Mouse (Mus musculus): ENCODE results near the gene Selenow. TPM values are rescaled to one million over a fixed set of nuclear protein-coding genes. Genes with fewer than 3 reads are reported as not detected.
A peak's percentile ranks its signal among the peaks of the same experiment; 100 is the strongest.

The Selenow gene
- polyA plus RNA-seq, 1 experiment from 2014 or later: 981 TPM

GRCm38 (mm10) chr7:15961798-15962197 lies 39.6 kb upstream of the Selenow start:
- Histone ChIP-seq H3K4me1 (ENCODE audit: control insufficient read depth, insufficient read depth, low read length) (no peaks in the 10 kb centered on the region), H3K9me3 (replicated peaks; ENCODE audit: control insufficient read depth, low read length) (no peaks in the 10 kb centered on the region), H3K36me3 (replicated peaks; ENCODE audit: control insufficient read depth, insufficient read depth, low read depth, low read length) (no peaks in the 10 kb centered on the region), H3K27ac (replicated peaks; ENCODE audit: low read depth, low read length) (no peak overlapping the region), H3K9ac (replicated peaks; ENCODE audit: low read length) (no peak overlapping the region), H3K4me3 (ENCODE audit: low read depth, low read length) (no peak overlapping the region), H3K27me3 (ENCODE audit: control insufficient read depth, insufficient read depth, low read length) (no peaks in the 10 kb centered on the region), H3K4me2 (ENCODE audit: low read depth, low read length) (no peak overlapping the region)
- 94% methylated on average over 7 of the region's 7 CpGs for WGBS
- ATAC-seq (replicated peaks; ENCODE audit: insufficient number of reproducible peaks, low FRiP score, low TSS enrichment, low read depth): no peak
- DNase-seq (ENCODE audit: low spot score): no peak

- no peak overlapping the region for H3K4me3 ChIP-seq (ENCODE audit: low read depth, low read length)
- H3K9ac ChIP-seq (replicated peaks; ENCODE audit: low read length): no peak overlapping the region
- H3K36me3 ChIP-seq (replicated peaks; ENCODE audit: control insufficient read depth, insufficient read depth, low read depth, low read length): no peaks in the 10 kb centered on the region
- no peaks in the 10 kb centered on the region for H3K9me3 ChIP-seq (replicated peaks; ENCODE audit: control insufficient read depth, low read length)
- no peak overlapping the region for H3K4me2 ChIP-seq (ENCODE audit: low read depth, low read length)
- H3K4me1 ChIP-seq (ENCODE audit: control insufficient read depth, insufficient read depth, low read length): no peaks in the 10 kb centered on the region
- DNase-seq (ENCODE audit: low spot score) (no peak), ATAC-seq (replicated peaks; ENCODE audit: insufficient number of reproducible peaks, low FRiP score, low TSS enrichment, low read depth) (no peak)
- whole genome bisulfite sequencing: 67% methylated on average over 4 of the region's 4 CpGs
- H3K27me3 ChIP-seq (ENCODE audit: control insufficient read depth, insufficient read depth, low read length): no peaks in the 10 kb centered on the region
- no peak overlapping the region for H3K27ac ChIP-seq (replicated peaks; ENCODE audit: low read depth, low read length)
Measured at GRCm38 (mm10) chr7:15961239-15961638, 39.0 kb upstream of the Selenow start.

DNA sequence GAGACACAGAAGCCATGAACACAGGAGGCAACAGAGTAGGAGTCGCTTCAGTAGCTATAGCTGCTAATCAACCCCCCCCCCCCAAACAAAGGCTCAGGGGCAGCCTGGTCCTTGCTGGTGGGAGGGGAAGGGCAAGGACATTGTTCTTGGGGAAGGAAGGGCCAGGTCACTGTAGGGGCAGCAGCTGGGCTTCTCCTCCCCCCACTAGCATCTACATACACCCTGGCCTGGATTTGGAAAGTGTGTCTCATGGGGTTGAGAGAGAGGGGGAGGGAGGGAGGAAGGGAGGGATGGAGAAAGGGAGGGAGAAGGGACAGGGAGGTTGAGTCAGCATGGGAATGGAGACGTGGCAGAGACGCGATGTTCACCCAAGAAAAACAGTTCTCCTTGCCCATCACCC lies 38.5 kb upstream of the Selenow start:
- Histone ChIP-seq H3K27me3 (ENCODE audit: control insufficient read depth, insufficient read depth, low read length) (no peaks in the 10 kb centered on the region), H3K27ac (replicated peaks; ENCODE audit: low read depth, low read length) (no peak overlapping the region), H3K4me1 (ENCODE audit: control insufficient read depth, insufficient read depth, low read length) (no peaks in the 10 kb centered on the region), H3K4me2 (ENCODE audit: low read depth, low read length) (no peak overlapping the region), H3K4me3 (ENCODE audit: low read depth, low read length) (no peak overlapping the region), H3K9ac (replicated peaks; ENCODE audit: low read length) (no peak overlapping the region), H3K36me3 (replicated peaks; ENCODE audit: control insufficient read depth, insufficient read depth, low read depth, low read length) (no peaks in the 10 kb centered on the region), H3K9me3 (replicated peaks; ENCODE audit: control insufficient read depth, low read length) (no peaks in the 10 kb centered on the region)
- no peak for ATAC-seq (replicated peaks; ENCODE audit: insufficient number of reproducible peaks, low FRiP score, low TSS enrichment, low read depth)
- 31% methylated on average over 4 of the region's 4 CpGs for WGBS
- DNase-seq (ENCODE audit: low spot score): no peak

DNA sequence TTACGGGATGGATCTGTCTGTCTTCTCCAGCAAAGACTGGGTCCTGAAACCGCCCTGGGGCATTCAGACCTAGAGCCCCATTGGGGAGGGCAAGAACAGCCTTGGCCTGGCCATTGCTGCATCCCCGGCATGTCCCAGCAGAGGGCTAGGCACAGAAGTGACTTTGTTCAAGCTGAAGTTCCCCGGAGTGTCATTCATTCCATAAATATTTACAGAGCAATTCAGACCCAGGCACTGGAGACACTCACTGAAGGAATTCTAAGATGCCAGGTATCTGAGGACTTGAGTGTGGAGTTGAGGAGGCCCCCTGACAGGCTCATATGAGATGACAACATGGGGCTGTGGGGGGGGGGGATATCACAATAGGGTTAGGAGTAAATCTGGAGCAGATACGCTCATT lies 33.9 kb upstream of the Selenow start:
- WGBS: 71% methylated on average over 5 of the region's 5 CpGs
- H3K36me3 ChIP-seq (replicated peaks; ENCODE audit: control insufficient read depth, insufficient read depth, low read depth, low read length): no peaks in the 10 kb centered on the region
- DNase-seq (ENCODE audit: low spot score) (no peak), ATAC-seq (replicated peaks; ENCODE audit: insufficient number of reproducible peaks, low FRiP score, low TSS enrichment, low read depth) (no peak)
- H3K4me1 ChIP-seq (ENCODE audit: control insufficient read depth, insufficient read depth, low read length): no peaks in the 10 kb centered on the region
- H3K27me3 ChIP-seq (ENCODE audit: control insufficient read depth, insufficient read depth, low read length): no peaks in the 10 kb centered on the region
- no peaks in the 10 kb centered on the region for H3K9me3 ChIP-seq (replicated peaks; ENCODE audit: control insufficient read depth, low read length)
- H3K4me3 ChIP-seq (ENCODE audit: low read depth, low read length): no peak overlapping the region
- H3K27ac ChIP-seq (replicated peaks; ENCODE audit: low read depth, low read length): no peak overlapping the region
- no peak overlapping the region for H3K9ac ChIP-seq (replicated peaks; ENCODE audit: low read length)
- H3K4me2 ChIP-seq (ENCODE audit: low read depth, low read length): no peak overlapping the region

DNA sequence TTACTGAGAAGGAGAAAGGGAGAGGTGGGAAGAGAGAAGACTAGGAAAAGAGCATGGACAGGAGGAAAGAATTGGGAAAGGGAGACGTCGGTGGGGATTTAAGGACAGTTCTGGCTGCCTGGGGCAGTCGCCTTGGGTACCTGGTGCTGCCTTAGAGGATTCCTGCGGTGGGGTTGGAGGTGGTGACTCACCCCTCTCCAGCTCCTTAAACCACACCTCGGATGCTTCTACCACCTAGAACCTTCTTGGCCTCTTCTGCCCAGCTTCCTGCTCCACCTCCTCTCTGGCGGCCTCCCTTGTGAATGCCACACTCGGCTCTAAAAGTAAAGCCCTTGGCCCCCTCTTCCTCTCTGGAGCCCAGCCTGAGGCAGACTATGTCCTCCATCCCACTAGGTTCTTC lies 33.3 kb upstream of the Selenow start:
- Histone ChIP-seq H3K9ac (replicated peaks; ENCODE audit: low read length) (no peak overlapping the region), H3K4me2 (ENCODE audit: low read depth, low read length) (peak overlapping the region; percentile 38), H3K9me3 (replicated peaks; ENCODE audit: control insufficient read depth, low read length) (no peaks in the 10 kb centered on the region), H3K4me3 (ENCODE audit: low read depth, low read length) (peak overlapping the region; percentile 8; the same call in 1 of the 2 replicates), H3K27me3 (ENCODE audit: control insufficient read depth, insufficient read depth, low read length) (no peaks in the 10 kb centered on the region), H3K36me3 (replicated peaks; ENCODE audit: control insufficient read depth, insufficient read depth, low read depth, low read length) (no peaks in the 10 kb centered on the region), H3K4me1 (ENCODE audit: control insufficient read depth, insufficient read depth, low read length) (no peaks in the 10 kb centered on the region), H3K27ac (replicated peaks; ENCODE audit: low read depth, low read length) (no peak overlapping the region)
- DNase-seq (ENCODE audit: low spot score) (no peak), ATAC-seq (replicated peaks; ENCODE audit: insufficient number of reproducible peaks, low FRiP score, low TSS enrichment, low read depth) (no peak)
- WGBS: 16% methylated on average over 7 of the region's 7 CpGs

DNA sequence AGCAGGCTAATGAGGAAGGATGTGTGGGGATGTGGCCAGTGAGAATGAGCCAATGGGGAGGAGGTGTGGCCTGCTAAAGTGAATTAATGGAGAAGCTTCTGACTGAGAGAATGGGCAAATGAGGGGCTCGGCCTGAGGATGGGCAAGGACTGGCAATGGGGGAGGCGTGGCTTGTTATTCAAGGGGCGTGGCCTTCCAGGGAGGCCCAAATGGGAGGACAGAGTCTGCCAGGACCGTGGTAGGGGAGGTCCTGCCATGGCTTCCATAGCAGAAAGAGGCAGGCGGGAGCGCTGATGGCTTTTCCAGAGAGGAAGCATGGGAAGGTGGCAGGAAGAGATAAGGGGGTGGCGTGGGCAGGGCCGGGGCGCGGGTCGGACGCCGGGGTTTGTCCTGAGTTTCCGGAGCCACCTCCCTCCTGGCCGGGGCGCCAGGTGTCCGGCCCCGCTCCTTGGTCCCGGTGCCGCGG lies 32.8 kb upstream of the Selenow start:
- H3K27me3 ChIP-seq (ENCODE audit: control insufficient read depth, insufficient read depth, low read length): no peaks in the 10 kb centered on the region
- peak overlapping the region; percentile 8; the same call in 1 of the 2 replicates for H3K4me3 ChIP-seq (ENCODE audit: low read depth, low read length)
- H3K9ac ChIP-seq (replicated peaks; ENCODE audit: low read length): no peak overlapping the region
- no peaks in the 10 kb centered on the region for H3K9me3 ChIP-seq (replicated peaks; ENCODE audit: control insufficient read depth, low read length)
- peak overlapping the region; percentile 38 for H3K4me2 ChIP-seq (ENCODE audit: low read depth, low read length)
- no peaks in the 10 kb centered on the region for H3K36me3 ChIP-seq (replicated peaks; ENCODE audit: control insufficient read depth, insufficient read depth, low read depth, low read length)
- 0 out of 2 replicates have a peak, but pooled peaks have one; percentile 41 for ATAC-seq (replicated peaks; ENCODE audit: insufficient number of reproducible peaks, low FRiP score, low TSS enrichment, low read depth)
- no peak overlapping the region; the same call in 1 of the 2 replicates for H3K27ac ChIP-seq (replicated peaks; ENCODE audit: low read depth, low read length)
- no peaks in the 10 kb centered on the region for H3K4me1 ChIP-seq (ENCODE audit: control insufficient read depth, insufficient read depth, low read length)
- DNase-seq (ENCODE audit: low spot score): peak; percentile 35
- WGBS: 4% methylated on average over 20 of the region's 21 CpGs

- H3K27me3 ChIP-seq (ENCODE audit: control insufficient read depth, insufficient read depth, low read length): no peaks in the 10 kb centered on the region
- no peak overlapping the region for H3K4me3 ChIP-seq (ENCODE audit: low read depth, low read length)
- no peaks in the 10 kb centered on the region for H3K36me3 ChIP-seq (replicated peaks; ENCODE audit: control insufficient read depth, insufficient read depth, low read depth, low read length)
- WGBS: 86% methylated on average over 7 of the region's 7 CpGs
- no peak for DNase-seq (ENCODE audit: low spot score)
- no peak overlapping the region for H3K27ac ChIP-seq (replicated peaks; ENCODE audit: low read depth, low read length)
- no peak overlapping the region for H3K9ac ChIP-seq (replicated peaks; ENCODE audit: low read length)
- no peaks in the 10 kb centered on the region for H3K9me3 ChIP-seq (replicated peaks; ENCODE audit: control insufficient read depth, low read length)
- H3K4me2 ChIP-seq (ENCODE audit: low read depth, low read length): no peak overlapping the region
- no peak for ATAC-seq (replicated peaks; ENCODE audit: insufficient number of reproducible peaks, low FRiP score, low TSS enrichment, low read depth)
- H3K4me1 ChIP-seq (ENCODE audit: control insufficient read depth, insufficient read depth, low read length): no peaks in the 10 kb centered on the region
Measured at GRCm38 (mm10) chr7:15954436-15954835, 32.2 kb upstream of the Selenow start.

- Histone ChIP-seq H3K9me3 (replicated peaks; ENCODE audit: control insufficient read depth, low read length) (no peaks in the 10 kb centered on the region), H3K4me1 (ENCODE audit: control insufficient read depth, insufficient read depth, low read length) (no peaks in the 10 kb centered on the region; the same call in 1 of the 2 replicates), H3K4me2 (ENCODE audit: low read depth, low read length) (no peak overlapping the region), H3K4me3 (ENCODE audit: low read depth, low read length) (no peak overlapping the region), H3K27ac (replicated peaks; ENCODE audit: low read depth, low read length) (no peak overlapping the region), H3K9ac (replicated peaks; ENCODE audit: low read length) (no peak overlapping the region), H3K27me3 (ENCODE audit: control insufficient read depth, insufficient read depth, low read length) (no peaks in the 10 kb centered on the region), H3K36me3 (replicated peaks; ENCODE audit: control insufficient read depth, insufficient read depth, low read depth, low read length) (no peaks in the 10 kb centered on the region)
- WGBS: 89% methylated on average over 13 of the region's 13 CpGs
- ATAC-seq (replicated peaks; ENCODE audit: insufficient number of reproducible peaks, low FRiP score, low TSS enrichment, low read depth) (no peak), DNase-seq (ENCODE audit: low spot score) (no peak)
Measured at GRCm38 (mm10) chr7:15953307-15954074, 31.3 kb upstream of the Selenow start.

Measured in embryonic facial prominence, embryonic 11.5 days (tissue).